Mouse (Mus musculus) liver, embryonic 14.5 days (tissue): Measurements from ENCODE around the gene Ccndbp1.

ENCODE experiments used
- CTCF ChIP-seq: IDR thresholded peaks from 2 replicates; pipeline ENCODE4 v1.5.1; 2016; ENCODE audit warnings: antibody characterized with exemption, low read depth, control low read depth
- EP300 ChIP-seq: IDR thresholded peaks from 2 replicates; pipeline ENCODE4 v1.6.1; 2016; ENCODE audit warnings: antibody characterized with exemption, low read depth

DNA sequence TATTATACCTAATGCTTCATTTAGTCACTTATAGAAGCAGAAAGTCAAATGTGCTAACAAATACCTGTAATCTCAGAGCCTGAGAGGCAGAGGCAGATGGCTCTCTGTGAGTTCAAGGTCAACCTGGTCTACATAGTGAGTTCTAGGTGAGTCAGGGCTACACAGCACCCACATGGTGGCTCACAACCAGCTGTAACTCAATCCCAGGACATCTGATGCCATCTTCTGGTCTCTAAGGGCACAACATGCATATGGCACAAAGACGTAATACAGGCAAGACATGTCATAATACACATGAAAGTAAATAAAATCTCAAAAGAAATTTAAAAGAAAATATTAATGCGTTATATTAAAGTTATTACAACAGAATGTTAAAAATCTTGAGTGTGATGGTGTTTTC is 4.6 kb upstream of the Ccndbp1 start:
- peak; percentile 68 for TF ChIP-seq CTCF
- no peak for TF ChIP-seq EP300
